Mouse (Mus musculus): ENCODE data around the gene Tgm5.
A peak's percentile ranks its signal among the peaks of the same experiment; 100 is the strongest.
"Not testable (repeated sequence)": the region's sequence is repeated elsewhere in the genome, so short reads cannot be mapped to it uniquely, and the experiment has no call there.

Gene Tgm5

DNA sequence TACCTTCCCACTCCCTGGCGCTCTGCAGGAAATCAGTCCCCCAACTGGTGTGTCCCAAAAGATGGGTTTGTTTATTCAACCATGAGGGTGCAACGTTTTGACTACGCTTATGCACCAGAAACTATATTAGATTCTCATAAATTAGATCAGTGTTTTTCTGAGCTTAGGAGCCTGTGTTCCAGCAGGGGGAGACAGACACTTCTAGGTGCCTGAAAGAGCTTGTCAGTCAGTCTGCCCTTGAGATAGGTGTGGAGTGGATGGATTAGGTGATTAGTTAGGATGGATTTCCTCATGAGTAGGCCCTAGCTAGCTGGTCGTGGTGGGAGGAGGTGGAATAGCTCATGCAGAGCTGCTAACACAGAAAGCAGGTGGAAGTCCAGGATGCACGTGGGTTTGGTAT, 44.5 kb downstream of the Tgm5 start:
- DNase-seq (ENCODE audit: low spot score), result peak; percentile 51

DNA sequence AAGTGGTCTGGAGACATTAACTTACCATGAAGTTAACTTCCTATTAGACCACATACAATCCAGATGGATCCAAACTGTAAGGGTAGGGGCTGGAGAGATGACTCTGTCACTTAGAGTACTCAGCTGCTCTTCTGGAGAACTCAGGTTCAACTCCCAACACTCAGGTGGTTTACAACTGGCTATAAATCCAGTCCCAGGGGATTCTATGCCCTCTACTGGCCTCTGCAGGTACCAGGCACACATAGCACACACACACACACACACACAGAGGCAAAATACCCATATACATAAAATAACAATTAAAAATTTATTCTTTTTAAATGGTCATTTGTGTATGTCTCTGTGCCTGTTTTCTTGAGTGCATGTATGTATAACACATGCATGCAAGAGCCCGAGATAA, 46.3 kb downstream of the Tgm5 start:
- no peak for DNase-seq (ENCODE audit: low spot score)

DNA sequence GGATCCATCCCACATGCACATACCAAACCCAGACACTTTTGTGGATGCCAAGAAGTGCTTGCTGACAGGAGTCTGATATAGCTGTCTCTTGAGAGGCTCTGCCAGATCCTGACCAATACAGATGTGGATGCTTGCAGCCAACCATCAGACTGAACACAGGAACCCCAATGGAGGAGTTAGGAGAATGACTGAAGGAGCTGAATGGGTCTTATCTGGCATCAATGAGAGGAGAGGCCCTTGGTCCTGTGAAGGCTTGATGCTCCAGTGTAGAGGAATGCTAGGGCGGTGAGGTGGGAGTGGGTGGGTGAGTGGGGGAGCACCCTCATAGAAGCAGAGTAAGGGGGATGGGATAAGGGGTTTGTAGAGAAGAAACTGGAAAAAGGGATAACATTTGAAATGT, 46.8 kb downstream of the Tgm5 start:
- DNase-seq (ENCODE audit: low spot score), result not testable (repeated sequence)

DNA sequence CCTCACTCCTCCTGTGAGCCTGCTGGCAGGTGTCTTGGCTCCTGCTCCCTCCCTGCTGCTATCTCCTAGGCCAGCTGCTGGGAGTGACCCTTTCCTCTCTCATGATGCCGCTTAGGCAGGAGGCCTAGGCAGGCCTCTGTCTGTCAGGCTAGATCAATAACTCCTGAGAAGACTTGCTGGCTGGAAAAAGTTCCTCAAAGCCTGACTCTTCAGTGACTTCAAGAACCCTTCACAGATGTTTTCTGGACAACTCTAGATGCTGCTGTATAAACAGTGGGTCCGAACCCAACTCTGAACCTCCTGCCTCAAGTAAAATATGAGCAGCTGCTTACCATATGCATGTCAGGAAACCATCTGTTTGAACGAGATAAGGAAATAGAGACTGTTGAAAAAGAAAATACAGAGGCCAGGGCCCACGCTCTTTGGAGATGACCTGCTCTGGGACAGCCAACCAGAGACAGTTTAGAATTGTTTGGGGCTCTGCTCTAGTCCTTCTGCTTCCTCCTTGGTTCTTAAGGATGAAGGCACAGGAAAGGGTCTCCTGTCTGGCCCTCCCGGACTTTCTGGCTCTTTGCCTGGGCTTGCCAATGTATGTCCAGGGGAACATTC, 48.8 kb downstream of the Tgm5 start, which contains the start of gene Epb42:
Epb42 (minus strand) TSS at position 340 of the 609 bp plus-strand sequence.
- DNase-seq (ENCODE audit: low spot score), result no peak

DNA sequence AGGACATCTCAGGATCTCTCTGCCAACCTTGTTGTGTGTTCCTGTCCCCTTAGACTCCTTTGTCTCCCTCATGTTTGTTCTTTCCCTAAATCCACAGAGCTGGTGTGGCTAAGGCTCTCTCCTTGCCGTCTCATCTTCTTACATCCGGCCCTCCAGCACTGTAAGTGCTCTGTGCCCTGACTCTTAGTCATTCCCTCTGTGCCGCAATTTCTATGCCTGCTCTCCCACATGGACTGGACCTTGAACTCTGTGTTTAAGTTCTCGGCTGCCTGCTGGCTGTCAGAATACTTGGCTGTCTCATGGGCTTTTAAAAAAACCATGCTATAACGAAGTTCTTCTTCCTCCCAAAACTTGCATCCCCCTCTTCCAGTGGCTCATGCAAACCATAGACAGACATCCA, 62.7 kb downstream of the Tgm5 start:
- DNase-seq (ENCODE audit: low spot score), result no peak

DNA sequence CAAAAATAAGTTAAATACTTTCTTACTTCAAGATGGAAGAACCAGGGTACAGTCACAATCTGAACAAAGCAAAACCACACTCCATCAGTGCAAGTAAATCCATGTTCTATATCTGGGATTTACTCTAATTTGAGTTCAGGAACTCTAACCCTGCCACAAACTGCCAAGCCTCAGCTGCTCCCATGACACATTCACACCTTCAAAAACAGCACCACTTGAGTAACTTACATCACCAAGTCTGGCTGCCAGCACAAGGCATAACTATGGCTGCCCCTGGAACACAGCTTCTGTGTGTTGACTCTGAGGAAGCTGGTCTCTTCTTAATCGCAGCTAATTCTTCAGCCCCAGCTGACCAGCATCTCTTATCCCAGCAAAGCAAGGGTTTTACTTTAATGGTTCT, 68.5 kb downstream of the Tgm5 start:
- no peak for DNase-seq (ENCODE audit: low spot score)

DNA sequence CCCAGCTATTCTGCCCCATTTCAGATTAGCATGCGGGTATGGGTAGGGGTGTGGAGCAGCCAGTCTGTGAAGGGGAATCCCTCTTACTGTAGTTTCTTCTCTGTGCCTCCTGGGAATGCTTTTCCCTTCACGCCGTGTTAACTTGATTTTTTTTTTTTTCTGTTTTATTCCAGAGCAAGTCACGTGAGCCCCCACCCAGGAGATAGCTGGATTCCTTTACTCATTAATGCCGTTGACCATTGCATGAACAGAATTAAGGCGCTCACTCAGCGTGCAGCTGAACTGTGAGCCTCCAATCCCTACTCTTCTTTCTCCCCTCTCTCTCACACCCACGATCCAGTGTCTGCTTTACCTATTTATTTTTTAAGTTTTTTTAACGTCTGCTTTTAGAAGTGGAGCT, 69.4 kb downstream of the Tgm5 start:
- no peak for DNase-seq (ENCODE audit: low spot score)

DNA sequence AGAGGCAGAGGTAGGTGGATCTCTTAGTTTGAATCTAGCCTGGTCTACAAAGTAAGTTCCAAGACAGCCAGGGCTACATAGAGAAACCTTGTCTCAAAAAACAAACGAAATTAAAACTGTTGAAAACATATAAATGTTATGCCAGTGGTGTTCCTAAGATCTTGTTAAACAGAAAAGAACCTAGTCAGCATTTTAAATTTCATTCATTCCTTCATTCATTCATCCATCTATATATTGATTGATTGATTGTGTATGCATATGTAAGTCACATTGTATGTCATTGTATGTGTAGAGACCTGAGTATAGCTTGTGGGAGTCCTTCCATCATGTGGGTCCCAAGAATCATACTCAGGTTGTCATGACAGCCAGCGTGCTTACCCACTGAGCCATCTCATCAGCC, 70.1 kb downstream of the Tgm5 start:
- no peak for DNase-seq (ENCODE audit: low spot score)

DNA sequence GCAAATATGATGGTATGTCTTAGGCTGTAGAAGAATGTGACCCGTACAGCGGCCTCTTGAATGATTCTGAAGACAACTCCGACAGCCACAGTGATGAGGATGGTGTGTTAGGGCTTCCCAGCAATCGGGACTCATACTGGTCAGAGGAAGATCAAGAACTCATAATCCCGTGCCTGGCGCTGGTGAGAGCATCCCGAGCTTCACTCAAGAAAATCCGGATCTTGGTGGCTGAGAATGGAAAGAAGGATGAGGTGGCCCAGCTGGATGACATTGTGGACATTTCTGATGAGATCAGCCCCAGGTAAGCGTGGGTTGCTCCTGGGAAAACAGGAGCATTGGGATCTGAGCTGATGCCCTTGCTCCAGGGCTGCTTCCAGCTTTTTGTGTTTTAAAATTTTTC, 73.0 kb downstream of the Tgm5 start:
- DNase-seq (ENCODE audit: low spot score), result no peak

DNA sequence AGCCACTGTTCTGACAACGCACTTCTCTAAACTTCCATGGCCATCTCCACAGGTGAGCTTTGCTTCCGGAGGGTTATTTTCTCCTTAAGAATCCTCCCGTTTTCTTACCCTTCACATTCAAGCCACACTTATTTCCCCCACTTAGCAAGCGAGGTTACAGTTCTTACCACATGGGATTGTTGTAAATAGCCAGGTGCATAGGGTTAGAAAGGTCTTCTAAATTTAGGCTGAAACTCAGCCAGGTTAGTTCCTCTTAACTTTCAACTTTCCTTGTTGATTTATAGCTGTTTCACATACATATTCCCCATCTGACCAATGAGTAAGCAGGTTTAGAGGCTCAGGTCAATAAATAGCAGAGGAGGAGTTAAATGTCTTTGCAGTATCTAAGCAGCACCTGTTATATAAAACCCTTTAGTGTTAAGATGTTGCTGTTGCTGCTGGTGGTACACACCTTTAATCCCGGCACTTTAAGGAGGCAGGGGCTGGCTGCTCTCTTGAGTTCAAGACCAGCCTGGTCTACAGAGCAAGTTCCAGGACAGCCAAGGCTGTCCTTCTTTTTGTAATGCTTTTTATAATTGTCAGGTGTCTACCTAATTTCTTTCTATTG, 76.5 kb downstream of the Tgm5 start:
- no peak for DNase-seq (ENCODE audit: low spot score)

DNA sequence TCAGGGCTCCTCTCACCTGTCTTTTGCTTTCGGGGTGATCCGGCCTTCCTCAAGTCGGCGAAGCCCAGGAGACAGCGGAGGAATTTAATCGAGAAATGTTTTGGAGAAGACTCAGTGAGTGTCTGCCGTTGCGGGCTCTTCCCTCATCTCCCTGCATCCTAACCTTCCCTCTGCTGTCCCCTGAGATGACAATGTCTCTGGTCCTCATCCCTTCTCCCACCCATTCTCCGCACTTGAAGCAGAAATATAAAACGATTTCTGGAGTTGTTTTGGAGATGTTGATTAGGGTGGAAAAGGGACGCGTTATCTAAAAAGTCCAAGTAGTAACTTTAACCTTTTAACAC, 77.0 kb downstream of the Tgm5 start:
- DNase-seq (ENCODE audit: low spot score), result no peak

DNA sequence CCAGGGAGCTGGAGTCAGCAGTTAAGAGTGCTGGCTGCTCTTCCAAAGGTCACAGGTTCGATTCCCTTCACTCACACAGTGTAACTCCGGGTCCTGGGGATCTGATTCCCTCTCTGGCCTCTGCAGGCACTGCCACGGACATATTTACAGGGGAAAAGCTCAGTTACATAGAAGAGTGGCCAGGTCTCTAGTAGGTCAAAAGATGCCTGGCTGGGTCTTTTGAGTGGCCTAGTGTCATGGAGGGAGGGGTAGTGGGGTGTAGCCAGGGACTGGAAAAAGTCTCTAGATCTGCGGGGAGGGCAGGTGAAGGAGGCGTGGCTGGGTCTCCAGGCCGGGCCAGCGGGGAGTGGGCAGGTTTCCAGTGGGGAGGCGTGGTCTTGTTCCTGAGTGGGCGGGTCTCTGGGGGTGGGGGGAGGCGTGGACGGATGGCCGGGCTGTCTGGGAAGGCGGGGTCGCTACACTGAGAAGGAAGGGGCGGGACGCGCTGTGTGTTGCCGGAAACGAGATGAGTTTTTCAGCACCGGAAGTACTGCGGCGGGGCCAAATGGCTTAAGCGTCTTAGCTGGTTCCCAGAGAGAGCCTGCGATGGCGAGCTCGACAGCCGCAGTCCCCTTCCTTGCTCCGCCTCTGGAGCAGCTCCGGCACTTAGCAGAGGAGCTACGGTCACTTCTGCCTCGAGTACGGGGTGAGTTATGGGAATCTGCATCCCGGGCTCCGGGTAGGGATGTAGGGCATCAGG, 77.5 kb downstream of the Tgm5 start, which contains the start of gene Ccndbp1:
Ccndbp1 (plus strand) TSS at position 479 of the 739 bp plus-strand sequence.
- peak; percentile 86 for DNase-seq (ENCODE audit: low spot score)

DNA sequence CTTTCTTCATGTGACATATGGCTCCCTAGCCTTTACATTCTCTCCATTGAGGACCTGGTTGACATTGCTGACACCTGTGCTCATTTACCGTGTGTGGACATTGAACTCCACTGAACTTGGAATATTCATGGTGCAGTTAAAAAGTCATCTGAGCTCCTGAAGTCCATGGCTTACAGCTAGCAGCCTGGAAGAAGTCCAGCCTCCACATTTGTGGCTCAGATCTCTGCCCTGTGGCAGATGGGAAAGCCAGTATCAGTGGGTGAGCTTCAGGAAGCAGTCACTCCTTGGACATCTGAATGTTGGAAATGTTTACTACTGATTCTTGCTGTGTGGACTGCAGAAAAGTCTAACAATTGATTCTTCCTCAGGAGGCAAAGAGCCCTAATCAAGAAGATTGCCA, 78.7 kb downstream of the Tgm5 start:
- no peak for DNase-seq (ENCODE audit: low spot score)

DNA sequence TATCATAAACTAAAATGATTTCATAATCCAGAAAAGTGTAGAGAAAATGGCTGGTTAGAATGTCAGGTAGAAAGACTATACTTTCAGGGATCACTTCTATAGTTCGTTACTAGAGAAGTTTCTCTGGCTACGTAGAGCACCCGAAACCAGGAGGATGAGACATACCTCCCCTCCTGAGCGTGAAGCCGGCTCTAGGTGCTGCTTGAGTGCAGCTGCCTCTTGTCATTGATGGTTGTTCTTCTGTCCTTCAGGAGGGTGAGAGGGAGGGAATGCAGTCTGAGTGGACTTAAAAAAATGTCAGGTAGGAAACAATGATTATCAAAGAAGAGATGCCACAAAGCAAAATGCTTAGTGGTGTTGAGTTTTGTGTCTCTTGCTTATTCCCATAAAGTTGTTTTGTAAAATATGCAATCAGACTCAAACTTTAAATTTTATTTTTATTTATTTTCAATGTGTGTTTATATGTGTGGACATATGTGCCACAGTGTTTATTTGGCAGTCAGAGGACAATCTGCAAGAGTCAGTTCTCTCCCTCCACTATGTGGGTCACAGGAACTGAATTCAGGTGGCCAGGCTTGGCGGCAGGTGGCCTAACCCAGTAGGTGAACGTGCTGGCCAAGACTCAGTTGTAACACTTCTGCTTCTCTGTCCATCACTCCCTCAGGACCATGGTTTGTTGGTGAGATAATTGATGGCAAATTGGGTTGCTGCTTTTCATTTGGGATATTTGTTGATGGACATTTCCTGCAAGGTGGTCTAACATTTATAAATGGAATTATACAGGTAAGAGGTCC, 81.4 kb downstream of the Tgm5 start:
- no peak for DNase-seq (ENCODE audit: low spot score)

DNA sequence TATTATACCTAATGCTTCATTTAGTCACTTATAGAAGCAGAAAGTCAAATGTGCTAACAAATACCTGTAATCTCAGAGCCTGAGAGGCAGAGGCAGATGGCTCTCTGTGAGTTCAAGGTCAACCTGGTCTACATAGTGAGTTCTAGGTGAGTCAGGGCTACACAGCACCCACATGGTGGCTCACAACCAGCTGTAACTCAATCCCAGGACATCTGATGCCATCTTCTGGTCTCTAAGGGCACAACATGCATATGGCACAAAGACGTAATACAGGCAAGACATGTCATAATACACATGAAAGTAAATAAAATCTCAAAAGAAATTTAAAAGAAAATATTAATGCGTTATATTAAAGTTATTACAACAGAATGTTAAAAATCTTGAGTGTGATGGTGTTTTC, 82.1 kb downstream of the Tgm5 start:
- no peak for DNase-seq (ENCODE audit: low spot score)

DNA sequence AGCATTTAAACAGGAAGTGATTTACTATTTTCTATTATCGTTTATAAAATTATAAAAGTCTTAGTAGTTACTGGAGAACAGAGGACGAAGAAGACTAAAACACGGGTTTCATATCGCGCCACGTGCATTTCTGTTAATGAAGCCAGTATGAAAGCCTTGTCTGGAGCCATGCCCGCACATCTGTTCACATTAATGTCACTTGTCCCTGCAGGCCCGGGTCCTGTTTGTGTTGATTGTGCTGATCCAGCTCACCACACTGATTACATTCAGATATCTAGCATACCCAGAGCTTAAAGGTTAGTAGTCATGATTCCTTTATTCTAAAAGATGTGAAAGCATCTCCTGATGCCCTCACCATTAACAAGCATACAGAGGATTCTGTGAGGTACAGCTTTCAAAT, 86.8 kb downstream of the Tgm5 start:
- no peak for DNase-seq (ENCODE audit: low spot score)

DNA sequence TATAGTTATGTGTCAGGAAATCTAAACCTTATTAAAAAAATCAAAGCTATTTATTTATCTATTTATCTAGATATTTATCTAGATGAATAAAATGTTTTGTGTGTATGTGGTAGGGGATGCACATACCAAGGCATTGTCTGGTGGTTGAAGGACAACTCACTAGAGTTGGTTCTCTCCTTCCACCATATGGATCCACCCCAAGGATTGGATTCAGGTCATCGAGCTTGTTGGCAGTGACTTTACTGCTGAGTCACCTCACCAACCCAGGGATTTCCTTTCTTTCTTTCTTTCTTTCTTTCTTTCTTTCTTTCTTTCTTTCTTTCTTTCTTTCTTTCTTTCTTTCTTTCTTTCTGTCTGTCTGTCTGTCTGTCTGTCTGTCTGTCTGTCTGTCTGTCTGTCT, 89.0 kb downstream of the Tgm5 start:
- DNase-seq (ENCODE audit: low spot score), result not testable (repeated sequence)

Data from MN1 (cell line).